Mouse (Mus musculus) right cerebral cortex, postnatal 4 days (tissue): ENCODE data around the gene Igsf21.

Experiments used
- DNase-seq: peaks from one replicate; pipeline ENCODE4 v3.0.0-alpha.2; 2022

The Igsf21 gene

GRCm38 (mm10) chr4:140246180-140247005 lies at the start of gene Igsf21:
Gene Igsf21, minus strand, starts transcription at chr4:140246784.
- DNase-seq, result peak; percentile 63

GRCm38 (mm10) chr4:140285726-140286316 lies 39.2 kb upstream of the Igsf21 start:
- DNase-seq, result peak; percentile 32

DNA sequence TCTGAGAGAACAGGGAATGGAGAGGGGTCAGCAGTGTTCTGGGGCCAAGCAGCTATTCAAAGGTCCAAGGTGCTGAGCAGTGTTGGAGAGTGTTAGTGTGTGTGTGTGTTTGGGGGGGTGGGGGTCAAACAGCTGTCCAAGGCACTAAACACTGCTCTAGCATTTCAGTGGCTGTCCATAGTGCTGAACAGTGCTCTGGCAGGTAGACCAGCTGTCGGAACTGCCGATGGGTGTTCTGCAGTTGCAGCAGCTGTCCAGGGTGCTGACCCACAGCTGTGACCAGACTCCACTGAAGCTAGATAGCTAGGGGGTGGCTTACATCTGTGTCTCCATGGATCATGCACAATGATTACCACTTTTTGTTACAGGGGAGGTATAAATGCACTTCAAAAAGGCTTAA lies 36.8 kb upstream of the Igsf21 start:
- no peak for DNase-seq

DNA sequence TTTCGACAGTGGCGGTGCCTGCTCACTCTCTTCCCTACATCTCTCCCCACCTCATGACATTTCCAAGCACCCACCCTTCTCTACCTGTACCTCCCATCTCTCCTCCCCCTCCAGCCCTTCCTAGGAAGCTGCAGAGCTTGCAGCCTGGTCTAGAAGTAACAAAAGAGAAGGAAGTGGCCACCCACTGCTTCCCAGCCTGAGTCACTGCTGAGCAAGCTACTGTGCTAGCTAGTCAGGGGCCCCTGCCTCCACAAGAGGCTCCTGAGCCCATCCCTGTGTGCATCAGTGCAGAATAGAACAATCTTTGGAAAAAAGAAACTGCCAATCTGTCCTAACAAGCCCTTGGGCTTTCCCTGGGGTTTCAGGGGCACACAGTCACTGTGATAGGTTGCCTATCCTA lies 31.7 kb upstream of the Igsf21 start:
- DNase-seq, result no peak

- DNase-seq, result no peak
Measured at GRCm38 (mm10) chr4:140271913-140272312, 25.3 kb upstream of the Igsf21 start.

DNA sequence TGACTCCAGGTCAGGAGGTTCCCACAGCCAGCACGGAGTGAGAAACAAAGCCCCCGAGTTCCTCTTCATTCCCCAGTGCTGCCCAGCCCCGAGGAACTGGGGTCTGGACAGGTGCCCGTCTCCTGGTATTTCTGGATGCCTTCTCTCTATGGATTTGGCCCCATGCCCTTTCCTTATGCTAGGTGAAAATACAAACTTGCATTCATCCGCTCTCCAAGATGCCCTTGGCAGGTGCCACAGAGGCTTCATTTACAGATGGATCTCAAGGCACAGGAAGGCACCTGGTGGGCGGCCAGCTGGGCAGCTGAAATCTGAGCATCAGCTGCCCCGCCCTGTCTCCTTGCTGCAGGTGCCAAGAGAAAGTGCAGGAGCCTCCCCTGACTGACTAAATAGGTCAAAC lies 23.9 kb upstream of the Igsf21 start:
- DNase-seq, result no peak

DNA sequence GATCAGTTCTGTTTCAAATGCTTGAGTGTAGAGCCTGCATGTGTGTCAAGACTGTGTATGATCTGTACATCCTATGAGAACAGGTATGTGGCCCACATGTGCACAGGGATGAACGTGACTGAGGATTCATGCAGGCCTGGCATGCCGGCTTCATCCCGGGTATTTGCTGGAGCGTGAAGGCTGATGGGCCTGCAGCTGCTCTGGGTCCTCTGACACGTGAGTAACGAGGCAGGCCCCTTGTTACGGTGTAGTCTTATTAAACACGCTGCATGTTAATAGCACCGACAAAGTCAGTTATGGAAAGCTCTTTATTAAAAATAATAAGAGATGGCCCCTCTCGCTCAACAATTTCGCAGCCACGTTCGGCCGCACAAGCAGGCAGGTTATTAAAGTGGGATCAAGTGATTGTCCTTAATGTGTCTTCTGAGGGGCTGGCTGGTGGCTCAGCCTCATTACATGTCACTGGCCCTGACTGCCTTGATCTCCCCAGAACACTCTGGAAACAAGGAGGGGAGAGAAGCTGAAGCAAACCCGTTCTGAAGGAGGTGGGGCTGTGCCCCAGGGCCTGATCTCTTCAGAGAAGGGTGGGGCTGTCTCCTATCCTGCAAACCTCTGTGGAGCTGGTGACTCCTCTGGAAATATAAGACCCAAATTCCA lies 22.7 kb upstream of the Igsf21 start:
- DNase-seq, result no peak

DNA sequence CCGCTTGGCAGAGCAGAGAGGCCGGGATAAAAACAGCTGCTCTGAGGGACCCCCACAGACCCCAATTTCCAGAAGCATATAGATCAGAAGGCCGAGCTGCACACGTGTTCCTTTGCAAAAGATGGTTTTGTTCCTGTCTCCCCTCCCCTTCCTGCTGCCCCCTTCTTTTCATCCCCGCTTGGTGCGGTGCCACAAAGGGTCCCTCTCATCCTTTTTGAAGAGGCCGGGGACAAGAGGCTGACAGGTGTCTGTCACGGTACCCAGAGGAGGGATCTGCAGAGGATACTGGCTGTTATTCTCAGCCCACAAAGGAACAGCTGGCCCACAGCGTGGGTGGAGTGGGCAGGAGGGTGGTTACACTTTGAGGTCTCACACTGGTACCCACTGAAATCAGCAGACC lies 21.3 kb upstream of the Igsf21 start:
- no peak for DNase-seq

GRCm38 (mm10) chr4:140267086-140267485 lies 20.5 kb upstream of the Igsf21 start:
- no peak for DNase-seq

DNA sequence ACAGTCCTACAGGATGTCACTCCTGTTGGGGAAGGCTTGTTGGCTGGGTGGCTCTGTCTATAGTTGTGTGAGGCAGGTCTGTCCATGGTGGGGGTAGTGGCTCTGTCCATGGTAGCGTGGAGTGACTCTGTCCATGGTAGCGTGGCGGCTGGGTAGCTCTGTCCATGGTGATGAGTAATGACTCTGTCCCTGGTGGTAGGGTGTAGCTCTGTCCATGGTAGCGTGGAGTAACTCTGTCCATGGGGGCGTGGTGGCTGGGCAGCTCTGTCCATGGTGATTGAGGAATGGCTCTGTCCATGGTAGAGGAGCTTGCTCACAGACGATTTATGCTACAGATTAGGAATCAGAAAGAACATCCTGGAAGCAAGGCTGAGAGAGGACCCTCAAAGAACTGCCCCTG lies 12.4 kb upstream of the Igsf21 start:
- DNase-seq, result no peak

GRCm38 (mm10) chr4:140252369-140252768 lies 5.8 kb upstream of the Igsf21 start:
- peak; percentile 77 for DNase-seq

GRCm38 (mm10) chr4:140249011-140249744 lies 2.6 kb upstream of the Igsf21 start:
- DNase-seq, result no peak

DNA sequence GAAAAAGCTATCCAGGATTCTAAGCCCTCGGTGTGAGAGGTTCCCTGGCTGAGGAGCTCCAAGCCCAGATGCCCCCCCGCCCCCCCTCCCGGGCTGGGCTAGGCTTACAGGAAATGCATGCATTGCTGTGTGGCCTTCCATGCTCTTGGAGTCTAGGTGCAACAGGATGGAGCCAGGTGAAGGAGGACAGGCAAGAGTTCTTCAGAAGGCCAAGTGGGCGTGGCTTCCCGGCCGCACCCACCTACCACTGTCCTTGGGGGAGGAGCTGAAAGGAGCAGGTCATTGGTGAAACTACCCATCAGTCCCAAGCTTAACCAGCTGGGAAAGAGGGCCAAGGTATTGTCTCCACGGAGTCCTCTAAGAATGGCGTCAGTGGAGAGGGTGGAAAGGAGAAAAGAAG lies 1.8 kb upstream of the Igsf21 start:
- DNase-seq, result no peak

- DNase-seq, result peak; percentile 41
Measured at GRCm38 (mm10) chr4:140247006-140248003, 721 bp upstream of the Igsf21 start.

GRCm38 (mm10) chr4:140245286-140246179 lies 1.1 kb downstream of the Igsf21 start:
- peak; percentile 58 for DNase-seq

DNA sequence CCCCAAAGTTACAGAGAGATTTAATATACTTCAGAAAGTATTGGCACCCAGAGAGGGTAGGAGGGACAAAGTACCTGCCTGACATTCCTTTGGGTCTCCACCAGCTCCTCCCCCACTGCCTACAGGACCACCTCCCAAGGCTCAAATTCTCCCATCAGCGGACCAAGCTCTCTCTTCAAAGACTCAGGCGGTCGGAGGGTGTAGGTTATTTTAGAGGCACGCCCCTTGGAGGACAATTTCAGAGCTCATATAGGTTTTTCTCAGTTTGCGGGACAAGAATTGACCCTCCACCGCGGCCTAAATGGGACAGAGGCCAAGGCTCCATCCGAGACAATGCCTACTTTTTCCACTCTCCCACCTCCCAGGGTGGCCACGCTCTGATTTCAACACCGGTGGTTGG lies 1.7 kb downstream of the Igsf21 start:
- DNase-seq, result no peak

DNA sequence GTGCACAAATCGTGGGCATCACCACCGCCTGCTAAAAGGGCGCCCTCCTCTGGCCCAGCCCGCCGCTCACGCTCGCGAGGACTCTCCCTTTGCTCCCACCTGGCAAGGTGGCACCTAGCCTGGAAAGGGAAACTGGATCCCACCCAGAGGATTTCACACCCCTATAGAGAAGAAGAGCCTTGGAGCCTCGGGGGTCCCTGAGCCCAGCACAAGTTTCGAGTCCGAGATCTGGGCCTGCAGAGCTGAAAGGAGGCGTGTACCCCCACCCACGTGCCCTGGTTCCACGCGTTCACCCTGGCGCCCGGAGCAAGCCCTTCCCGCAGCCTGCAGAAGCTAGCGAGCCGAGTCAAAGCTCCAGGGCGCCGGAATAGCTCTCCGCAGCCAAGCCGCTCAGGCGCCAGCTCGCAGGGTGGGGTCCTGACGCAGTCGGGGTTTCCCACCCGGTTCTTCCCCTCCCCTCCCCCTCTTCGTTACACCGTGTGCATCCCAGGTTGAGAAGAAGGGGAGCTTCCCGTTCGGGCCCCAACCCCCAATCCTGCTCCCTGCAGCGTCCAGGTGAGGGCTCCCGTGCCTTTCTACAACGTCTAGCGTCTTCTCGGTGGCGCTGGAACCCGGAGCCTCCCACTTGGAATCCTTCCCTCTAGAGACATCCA lies 2.3 kb downstream of the Igsf21 start:
- DNase-seq, result no peak

- no peak for DNase-seq
Measured at GRCm38 (mm10) chr4:140243231-140243630, 3.4 kb downstream of the Igsf21 start.

DNA sequence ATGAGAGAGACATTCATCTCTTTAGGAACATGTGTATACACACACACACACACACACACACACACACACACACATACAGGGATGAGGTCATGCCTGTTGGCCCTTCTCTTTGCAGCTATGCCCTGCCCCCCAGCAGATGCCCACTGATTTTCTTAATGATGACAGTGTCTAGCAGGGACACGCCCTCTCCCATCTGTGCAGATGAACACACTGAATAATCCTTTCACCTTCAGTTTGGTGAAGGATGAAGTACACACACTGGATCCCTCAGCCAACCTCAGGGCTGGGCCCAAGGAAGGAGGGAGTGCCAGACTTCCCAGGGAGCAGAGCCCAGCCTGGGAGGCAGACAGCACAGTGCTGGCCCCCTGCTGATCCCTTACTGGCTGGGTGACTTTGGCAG lies 4.3 kb downstream of the Igsf21 start:
- no peak for DNase-seq

GRCm38 (mm10) chr4:140237305-140237741 lies 9.3 kb downstream of the Igsf21 start:
- no peak for DNase-seq
